Mouse (Mus musculus): Measurements from ENCODE around the gene Hoxa1.

DNA sequence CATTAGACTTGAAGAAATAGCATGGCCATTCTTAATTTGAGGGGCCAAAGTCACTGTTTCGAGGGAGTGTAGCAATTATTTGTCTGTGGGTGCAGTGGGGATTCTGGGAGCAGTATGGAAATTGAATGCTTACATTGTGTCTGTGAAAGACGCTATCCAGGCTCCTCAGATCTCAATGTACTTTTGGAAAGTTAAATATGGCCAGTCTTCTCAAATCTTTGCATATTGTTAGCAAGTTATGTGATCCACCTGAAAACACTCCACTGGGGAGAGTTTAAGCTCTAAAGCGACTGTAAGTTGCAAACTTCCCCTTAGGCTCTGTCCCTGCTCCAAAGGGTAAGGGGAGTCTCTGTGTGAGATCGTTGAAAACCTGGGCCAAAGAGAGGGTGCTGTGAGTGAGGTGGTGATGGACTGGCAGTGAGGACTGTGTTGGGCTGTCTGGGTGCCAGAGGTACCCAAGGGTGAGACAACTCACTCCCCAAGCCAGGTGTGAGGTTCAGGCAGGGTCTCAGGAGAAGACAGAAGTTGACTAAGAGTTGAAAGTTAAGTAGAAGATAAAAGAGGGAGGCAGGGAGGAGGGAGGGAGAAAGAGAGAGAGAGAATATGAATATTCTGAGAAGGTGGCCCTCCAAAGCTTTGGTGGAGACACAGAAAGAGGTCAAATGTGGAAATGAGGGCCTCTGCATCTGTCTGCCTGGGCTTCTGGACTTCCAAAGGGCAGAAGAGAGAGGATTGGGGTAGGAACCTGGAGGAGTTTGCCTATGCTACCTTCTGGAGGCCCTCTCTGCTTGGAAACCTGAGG is 49.0 kb upstream of the Hoxa1 start:
- no peak for TF ChIP-seq JUND (conservative IDR thresholded peaks at IDR 0.05; ENCODE audit: low read depth, low read length)
- TF ChIP-seq POLR2AphosphoS2 (IDR thresholded peaks at IDR 0.05; ENCODE audit: low read depth, low read length) = no peak
- TF ChIP-seq ZKSCAN1 (IDR thresholded peaks at IDR 0.05; ENCODE audit: borderline replicate concordance, low read depth, low read length) = no peak
- TF ChIP-seq CHD2 (IDR thresholded peaks at IDR 0.05; ENCODE audit: low read length) = no peak
- no peak for TF ChIP-seq BHLHE40 (IDR thresholded peaks at IDR 0.05; ENCODE audit: low read depth, low read length)
- TF ChIP-seq CTCF (conservative IDR thresholded peaks at IDR 0.05 in 1 of 2, IDR thresholded peaks at IDR 0.05 in 1 of 2; ENCODE audit: low read depth in 2 of 2, low read length in 2 of 2) = no peak
- TF ChIP-seq PAX5 (IDR thresholded peaks at IDR 0.05; ENCODE audit: low read length) = no peak
- no peak for TF ChIP-seq USF2 (conservative IDR thresholded peaks at IDR 0.05; ENCODE audit: low read depth, low read length)
